Mouse (Mus musculus) right cerebral cortex, adult 2 months (tissue): ENCODE measurements at regions not wholly inside any gene's neighbourhood (a gene's known extent, or its start where the extent isn't known, plus 50 kb on each side); places are given as distances from the start of the nearest gene placed in this dataset.
"Not testable (repeated sequence)": the region's sequence is repeated elsewhere in the genome, so short reads cannot be mapped to it uniquely, and the experiment has no call there.

Experiments used
- DNase-seq, 2 experiments: peaks; one replicate each; pipeline ENCODE4 v3.0.0; 2021 to 2022; ENCODE audit warnings: low spot score in 2 of 2

DNA sequence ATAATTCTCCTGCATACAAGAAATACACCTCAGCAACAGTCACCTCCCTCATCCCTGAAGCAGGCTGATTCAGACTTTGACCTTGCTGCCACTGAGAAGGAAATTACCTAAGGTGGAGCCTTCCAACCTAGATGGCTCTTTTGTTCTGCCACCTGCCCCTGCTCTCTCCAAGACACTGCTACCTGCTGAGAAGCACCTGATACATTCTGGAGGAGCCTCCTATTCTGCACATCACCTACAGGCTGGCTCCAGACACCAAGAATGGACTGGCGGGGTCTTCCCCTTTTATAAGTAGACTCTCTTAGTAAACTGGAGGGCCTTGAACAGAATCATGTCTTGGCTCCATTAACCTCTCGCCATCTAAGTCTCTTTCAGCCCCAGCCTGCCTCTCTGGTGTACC is 1149.5 kb upstream of the 2610301B20Rik start:
- not testable (repeated sequence) for DNase-seq

DNA sequence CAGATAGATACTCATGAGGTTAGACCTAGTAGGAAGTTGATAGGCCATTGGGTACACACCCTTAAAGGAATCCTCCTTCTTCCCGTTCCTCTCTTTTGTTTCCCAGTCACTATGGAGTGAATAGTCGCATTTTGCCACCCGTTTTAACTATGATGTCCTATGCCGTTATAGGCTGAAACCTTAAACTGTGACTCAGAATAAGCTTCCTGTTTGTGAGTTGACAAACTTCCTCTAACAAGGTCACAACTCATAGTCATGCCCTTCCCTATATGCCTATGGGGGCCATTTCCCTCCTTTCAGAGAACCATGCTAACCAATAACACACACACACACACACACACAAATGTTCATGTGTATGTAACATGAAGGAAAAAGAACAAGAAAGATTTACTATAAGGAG is 1136.6 kb upstream of the 2610301B20Rik start:
- no peak for DNase-seq

DNA sequence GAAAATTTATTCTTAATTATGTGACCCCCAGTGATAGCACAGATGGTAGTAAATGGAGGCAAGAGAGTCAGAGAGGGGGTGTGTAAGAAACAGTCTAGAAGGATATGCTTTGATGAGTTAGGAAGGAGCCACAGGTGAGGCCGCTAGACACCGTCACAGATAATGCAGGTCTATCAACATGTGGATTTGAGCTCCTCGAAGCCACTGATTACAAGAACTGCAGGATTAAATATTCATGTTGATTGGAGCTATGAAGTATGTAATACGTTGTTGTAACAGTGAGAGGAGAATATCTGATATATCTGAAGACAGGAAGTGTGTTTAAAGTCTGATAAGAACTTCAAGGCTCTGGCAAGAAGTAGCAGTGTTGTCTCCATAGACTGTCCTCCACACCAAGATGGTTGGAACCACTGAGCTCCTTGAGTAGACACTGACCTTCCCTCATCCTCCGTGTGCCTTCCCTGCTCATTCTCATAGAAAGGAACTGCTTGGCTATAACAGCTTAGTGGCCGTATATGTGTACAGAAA is 1126.8 kb upstream of the 2610301B20Rik start:
- no peak for DNase-seq

DNA sequence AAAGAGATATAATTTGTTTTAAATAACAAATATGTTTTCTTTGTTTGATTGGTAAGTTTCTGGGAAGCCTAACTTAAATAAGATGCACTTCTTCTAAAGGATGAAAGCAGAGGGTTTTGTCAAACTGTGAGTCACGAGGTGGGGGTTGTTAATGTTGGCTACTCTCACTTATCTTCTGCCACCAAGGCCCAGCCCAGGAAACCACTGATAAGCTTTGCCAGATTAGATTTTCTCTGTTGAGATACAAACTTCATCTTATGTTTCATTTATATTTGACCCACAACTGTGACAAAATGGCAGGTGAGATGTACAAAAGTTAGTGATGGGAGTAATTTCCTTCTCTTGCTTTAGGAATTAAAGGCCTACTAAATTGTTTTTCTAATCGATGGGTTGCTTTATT is 1126.2 kb upstream of the 2610301B20Rik start:
- DNase-seq = no peak

DNA sequence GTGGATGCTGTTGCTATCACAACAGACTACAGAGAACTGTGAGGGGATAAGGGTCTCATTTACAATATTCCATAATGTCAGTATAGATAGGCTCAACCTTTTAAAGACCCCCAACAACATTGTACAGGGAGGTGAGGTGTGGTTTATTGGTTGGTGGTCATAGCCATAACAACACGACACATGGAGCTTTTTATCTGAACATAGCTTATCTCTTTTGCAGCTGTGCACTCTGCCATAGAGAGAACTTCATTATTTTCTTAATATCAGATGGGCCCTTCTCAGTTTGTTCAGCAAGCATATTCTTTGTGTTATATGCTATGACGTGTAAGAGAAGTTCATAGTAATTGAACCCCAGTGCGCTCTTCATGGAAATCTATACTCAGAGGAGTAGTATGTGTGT is 1124.4 kb upstream of the 2610301B20Rik start:
- no peak for DNase-seq

DNA sequence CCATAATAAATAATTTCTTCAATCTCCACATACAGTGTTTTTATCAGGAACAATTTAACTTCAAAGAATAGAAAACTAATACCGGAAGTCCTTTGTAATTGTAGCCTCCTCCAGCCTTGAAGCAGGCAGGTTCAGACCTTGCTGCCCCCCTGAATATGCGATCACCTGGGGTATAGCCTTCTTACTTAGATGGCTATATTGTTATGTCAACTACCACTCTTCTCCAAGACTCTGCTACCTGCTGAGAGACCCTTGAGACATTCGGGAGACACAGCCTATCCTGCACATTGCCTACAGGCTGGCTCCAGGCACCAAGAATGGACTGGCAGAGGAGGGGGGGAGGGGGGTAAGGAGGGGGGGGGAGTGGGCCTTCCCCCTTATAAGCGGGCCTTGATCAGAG is 1123.9 kb upstream of the 2610301B20Rik start:
- DNase-seq = no peak

DNA sequence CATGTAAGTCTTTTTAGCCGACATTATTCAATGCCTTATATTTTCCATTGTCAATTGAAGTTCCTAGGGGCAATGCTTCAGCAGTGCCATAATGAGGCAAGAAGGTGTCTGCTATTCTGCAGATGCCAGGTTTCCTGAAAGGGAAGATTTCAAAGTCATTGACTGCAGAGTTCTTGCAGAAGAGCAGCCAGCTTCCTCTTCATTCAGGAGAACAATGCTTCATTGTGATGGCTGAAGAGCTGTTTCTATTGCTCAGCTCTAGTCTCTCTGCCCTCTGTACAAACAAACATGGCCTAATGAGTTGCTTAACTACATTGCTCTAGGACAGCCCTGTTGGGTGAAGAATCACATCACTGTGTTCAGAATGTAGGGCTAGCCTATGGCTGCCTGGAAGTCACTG is 1111.0 kb upstream of the 2610301B20Rik start:
- DNase-seq = no peak

DNA sequence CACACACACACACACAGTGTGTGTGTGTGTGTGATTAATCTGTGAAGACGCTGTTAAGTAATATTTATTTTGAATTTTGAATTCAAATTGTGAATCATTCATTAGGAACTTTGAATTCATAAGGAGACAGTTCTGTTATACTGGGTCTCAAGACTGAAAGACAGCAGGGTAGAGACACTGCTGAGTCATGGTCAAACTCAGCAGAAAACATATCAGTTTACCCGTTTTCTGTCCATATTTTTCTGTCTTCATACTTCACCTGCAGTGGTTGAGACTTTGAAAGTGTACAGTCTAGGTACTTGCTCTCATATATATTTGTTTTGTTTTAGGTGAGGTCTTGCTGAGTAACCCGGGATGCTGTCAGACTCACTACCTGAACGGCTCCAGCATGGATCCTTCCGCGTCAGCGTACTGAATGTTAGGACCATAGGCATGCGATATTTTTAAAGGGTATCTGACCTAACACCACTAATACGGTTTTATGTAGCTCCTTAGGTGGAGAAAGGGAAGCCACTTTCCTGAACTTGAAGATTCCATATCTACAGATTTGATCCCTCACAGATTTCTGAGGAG is 1104.6 kb upstream of the 2610301B20Rik start:
- DNase-seq = no peak

DNA sequence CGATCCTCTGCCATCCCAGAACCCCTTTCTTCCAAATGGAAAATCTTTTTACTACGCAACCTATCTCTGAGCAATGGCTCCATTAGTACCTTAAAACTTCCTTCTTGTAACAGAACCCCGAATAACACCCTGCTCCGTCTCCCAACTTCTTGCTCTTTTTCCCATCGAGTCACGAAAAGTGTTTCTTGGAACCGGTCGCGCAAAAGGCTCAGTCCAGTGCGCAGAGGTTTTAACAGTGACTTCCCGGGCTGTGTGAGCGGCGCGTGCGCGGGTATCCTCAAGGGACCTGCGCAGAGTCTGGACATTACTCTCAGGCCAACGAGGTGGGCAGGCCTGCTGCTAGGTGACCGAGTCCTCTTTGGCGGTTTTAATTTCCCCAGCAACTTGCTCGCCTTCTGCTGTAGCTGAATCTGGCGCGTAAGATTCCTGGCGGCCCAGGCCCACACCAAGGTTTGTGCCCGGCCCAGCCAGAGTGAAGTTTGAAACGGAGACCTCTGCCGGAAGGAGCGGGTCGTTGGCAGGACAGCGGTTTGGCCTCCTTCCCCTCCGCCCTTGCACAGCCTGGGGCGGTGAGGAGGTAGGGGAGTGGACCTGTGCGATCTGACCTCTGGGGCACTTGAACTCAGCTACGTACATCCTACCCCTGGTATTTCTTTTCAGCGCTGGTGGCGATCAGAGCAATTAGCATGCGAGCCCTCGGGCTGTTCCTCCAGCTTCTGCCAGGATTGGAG is 1103.8 kb upstream of the 2610301B20Rik start:
- peak; percentile 20 to 35 for DNase-seq

DNA sequence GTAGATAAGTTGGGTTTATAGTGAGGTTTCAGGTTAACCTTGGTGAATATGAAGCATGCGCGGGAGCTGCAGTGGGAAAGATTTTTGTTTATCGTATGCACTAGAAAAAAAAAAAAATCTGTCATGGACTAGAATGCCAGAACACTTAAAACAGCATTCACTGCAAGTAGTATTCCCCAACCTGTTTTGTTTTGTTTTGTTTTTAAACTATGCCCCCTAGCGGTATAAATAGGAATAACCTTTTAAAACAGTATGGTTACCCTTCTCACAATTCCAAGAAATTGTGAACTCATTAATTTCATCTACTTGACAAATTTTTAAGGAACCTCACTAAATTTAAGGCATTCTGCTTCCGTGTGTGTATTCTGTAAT is 1103.2 kb upstream of the 2610301B20Rik start:
- no peak for DNase-seq

DNA sequence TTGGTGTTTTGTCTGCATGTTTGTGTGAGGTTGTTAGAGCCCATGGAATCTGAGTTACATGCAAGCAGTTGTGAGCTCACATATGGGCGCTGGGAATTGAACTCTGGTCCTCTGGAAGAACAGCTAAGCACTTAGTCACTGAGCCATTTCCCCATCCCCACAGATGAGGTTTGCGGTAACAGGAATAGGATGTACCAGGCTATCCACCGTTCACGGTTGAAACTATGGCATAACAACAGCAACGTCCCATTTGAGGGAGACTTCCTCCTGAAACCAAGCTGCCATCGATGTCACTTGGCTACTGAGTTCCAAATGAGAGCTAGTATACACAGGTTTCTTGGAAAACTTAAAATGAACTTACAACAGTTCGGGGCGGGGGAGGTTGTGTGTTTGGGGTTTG is 1095.9 kb upstream of the 2610301B20Rik start:
- no peak for DNase-seq

DNA sequence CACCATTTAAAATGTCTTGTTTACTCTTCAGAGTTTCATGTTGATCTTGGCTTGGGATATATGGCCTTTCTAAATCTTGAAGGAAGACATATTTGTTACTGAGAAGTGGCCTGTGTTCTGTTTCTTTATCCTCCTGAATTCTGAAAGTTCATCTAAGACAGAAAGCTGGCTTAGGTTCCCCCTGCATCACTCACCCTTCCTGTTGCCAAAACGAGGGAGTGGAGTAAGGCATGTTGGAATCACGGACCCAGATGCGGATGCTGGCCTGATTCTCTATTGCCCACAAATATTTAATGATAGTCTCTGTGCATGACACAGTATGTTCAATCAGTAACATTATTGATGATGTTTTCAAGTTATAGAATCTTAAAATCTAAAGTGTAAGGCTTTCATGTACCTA is 1094.7 kb upstream of the 2610301B20Rik start:
- DNase-seq = no peak

DNA sequence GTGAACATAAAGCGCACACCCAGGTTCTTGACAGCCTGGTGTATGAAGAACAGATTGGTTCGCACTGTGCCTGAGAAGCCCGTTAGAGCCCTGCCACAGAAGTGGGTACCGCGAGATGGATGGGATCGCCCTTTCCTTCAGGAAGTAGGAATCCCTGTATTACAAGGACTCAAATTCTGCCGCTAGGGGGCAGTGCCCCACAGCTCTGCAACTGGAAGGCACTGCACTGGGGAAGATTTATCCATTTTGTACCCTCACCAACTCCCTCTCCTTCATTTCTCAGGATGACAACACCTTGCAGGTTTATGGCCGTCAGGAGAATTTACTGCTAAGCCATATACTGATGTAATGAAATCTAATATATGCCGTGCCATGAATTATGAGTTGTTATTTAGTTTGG is 1094.1 kb upstream of the 2610301B20Rik start:
- DNase-seq = peak; percentile 68 to 82

DNA sequence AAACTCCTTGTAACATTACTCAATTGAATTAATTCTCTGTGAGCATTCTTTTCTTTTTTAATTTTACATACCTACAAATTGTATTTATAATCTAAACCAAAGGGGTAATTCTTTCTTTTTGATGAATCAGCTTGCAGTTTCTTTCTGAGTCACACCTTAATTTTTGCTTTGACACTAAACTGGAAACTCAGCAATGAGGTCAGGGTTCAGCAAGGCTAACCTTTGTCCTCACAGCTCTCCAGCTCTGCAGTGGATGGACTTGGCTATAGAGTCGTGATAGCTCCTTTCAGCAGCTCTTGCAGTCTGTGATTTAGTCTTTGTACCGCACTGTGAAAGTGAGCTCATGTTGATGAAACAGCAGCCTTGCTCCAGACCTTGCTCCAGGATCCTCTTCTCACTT is 1093.0 kb upstream of the 2610301B20Rik start:
- no peak for DNase-seq

DNA sequence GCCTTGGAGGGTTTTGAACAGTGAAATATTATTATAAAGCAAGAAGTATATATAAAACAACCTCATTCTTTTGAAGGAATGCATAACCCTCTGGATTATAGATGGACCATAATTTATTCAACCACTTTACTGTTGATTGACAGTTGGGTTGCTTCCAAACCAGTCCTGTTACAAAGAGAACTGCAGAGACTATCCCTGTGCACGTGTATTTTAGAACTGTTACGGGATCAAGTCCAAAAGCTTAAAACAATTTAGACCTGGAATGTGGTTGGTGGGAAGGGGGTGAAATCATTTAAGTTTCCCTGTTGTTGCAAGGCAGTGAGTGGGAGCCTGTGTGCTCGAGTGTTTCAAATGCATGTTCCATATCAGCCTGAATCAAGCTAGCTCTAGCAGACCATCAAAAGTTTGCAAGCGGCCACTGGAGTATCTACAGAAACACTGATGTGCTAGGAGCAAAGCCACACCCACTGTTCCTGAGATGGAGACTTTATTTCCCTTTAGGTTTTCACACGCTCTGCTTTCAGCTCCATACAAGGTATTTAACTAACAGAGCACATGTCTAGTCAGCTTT is 1086.4 kb upstream of the 2610301B20Rik start:
- no peak for DNase-seq

DNA sequence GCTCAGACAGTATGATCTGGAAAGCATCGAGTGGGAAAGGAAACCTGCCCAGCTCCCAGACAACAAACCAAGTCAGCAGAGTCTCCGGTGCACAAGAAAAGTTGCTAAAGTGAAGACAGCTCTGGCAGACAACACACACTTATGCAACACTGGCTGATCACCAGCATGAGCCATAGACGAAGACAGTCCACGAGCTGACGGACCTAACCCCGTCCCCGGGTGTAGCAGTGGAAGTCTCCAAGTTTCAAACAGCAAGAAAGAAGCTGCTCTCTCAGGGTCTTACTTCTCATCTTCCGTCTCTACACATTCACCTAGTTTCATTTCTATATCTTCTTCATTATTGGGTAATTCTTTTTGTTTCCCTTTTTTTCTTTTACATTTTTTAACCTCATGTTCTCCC is 1083.8 kb upstream of the 2610301B20Rik start:
- no peak for DNase-seq
